Mouse (Mus musculus): ENCODE measurements at regions not wholly inside any gene's neighbourhood (a gene's known extent, or its start where the extent isn't known, plus 50 kb on each side); places are given as distances from the start of the nearest gene placed in this dataset.

GRCm38 (mm10) chr6:59968701-59969100 lies 542.6 kb upstream of the Gprin3 start:
- in situ Hi-C loops (cut with MboI, MseI) = no loop called here

DNA sequence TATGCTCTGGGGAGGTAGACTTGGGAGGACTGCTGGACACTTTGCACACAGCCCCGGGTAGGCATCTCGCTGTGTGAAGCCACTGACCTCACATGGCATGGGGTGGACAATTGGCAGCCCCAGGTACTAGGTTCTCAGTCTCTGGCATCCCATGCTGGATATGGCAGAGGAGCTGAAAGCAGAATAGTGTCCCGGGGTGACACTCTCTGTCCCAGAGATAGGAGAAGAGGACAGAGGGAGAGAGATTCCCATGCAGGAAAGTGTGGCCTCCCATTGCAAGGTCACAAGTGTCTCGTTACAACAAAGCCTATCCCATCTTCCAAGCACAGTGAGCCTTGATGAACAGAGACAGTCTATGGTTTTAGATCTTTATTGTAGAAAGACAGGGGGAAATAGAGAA lies 542.1 kb upstream of the Gprin3 start:
- in situ Hi-C loops (cut with MboI, MseI) = no loop called here

DNA sequence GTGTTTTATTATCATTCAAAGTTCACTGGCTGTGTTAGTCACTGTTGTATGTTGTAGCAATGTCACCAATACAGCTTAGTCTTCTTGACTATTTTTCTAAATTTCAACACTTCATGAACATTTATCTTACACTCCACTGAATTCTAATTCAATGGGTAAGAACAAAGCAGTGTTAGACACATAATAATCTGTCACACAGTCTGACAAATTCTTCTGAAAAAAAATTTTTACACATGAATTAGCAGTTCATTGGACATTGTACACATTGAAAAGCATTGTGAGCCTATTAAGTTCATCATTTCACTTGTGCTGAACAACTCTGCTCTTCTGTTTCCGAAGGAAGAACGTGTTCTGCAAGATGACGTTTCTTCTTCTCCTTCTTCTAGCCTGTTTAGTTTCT lies 509.0 kb upstream of the Gprin3 start:
- in situ Hi-C loops (cut with MboI, MseI) = no loop called here

DNA sequence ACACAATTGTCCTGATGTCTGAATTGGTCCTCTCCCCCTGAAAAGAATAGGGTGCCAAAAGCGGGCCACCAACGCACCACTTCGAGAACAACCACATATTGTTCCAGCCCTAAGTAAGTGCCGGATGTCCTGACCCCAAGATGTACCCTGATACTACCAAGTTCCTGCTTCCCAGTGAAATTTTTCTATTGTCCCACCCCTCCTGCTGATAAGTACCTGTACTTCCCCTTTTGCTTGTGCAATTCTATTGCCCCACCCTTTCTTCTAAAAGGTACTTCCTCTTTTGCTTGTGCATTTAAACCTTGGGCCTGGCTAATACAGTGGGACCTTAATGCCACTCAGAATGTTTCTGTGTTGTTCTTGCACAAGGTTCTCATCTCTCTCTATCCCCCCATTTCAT lies 473.7 kb upstream of the Gprin3 start:
- in situ Hi-C loops (cut with MboI, MseI) = loop anchor here (10.0 kb wide), 1 partner anchor 1525 kb away; no protein-coding TSS in a partner anchor

Measured in T-helper 2 cell (primary cell).